Mouse (Mus musculus) midbrain, embryonic 15.5 days (tissue): ENCODE data around the gene Ssu72. TPM values are rescaled to one million over a fixed set of nuclear protein-coding genes. Genes with fewer than 3 reads are reported as not detected.

Experiments used
- ATAC-seq: fragments of 200-750 bp; cut with Nextera tagmentation; replicated peaks from 2 replicates; pipeline ENCODE4 v1.8.0; 2017; ENCODE audit warnings: moderate TSS enrichment
- H3K27ac ChIP-seq: fragments of 300-500 bp; sonication (generic); 2 replicates; pipeline ENCODE4 v1.5.1; 2015; ENCODE audit warnings: mild to moderate bottlenecking, inconsistent platforms
- H3K27me3 ChIP-seq: fragments of 300-500 bp; sonication (generic); replicated peaks from 2 replicates; pipeline ENCODE4 v1.6.1; 2015; ENCODE audit warnings: inconsistent platforms
- H3K36me3 ChIP-seq: fragments of 300-500 bp; sonication (generic); replicated peaks from 2 replicates; pipeline ENCODE4 v1.6.1; 2015; ENCODE audit warnings: inconsistent platforms
- H3K4me1 ChIP-seq: fragments of 300-500 bp; sonication (generic); 2 replicates; pipeline ENCODE4 v1.6.1; 2015; ENCODE audit warnings: inconsistent platforms
- H3K4me2 ChIP-seq: fragments of 300-500 bp; sonication (generic); 2 replicates; pipeline ENCODE4 v1.6.1; 2015; ENCODE audit warnings: inconsistent platforms, mild to moderate bottlenecking, moderate library complexity
- H3K4me3 ChIP-seq: fragments of 300-500 bp; sonication (generic); 2 replicates; pipeline ENCODE4 v1.5.1; 2015; ENCODE audit warnings: mild to moderate bottlenecking, inconsistent platforms
- H3K9ac ChIP-seq: fragments of 300-500 bp; sonication (generic); 2 replicates; pipeline ENCODE4 v1.6.1; 2015; ENCODE audit warnings: mild to moderate bottlenecking, inconsistent platforms
- H3K9me3 ChIP-seq: fragments of 300-500 bp; sonication (generic); 2 replicates; pipeline ENCODE4 v1.6.1; 2016; ENCODE audit warnings: inconsistent platforms
- WGBS: fragments of 180-500 bp; shearing (Covaris S2); methylation state at CpG from one replicate; pipeline ENCODE4 v1.1.7; 2015; ENCODE audit warnings: mixed read lengths; 5-methylcytosine and 5-hydroxymethylcytosine counted together
- polyA plus RNA-seq: library from polyadenylated mRNA; unstranded; fragments of >200 nt; fragmentation: Nextera tagmentation; extraction: Ambion mirVana; gene quantifications from 2 replicates; pipeline ENCODE4 v1.2.1, GENCODE M21; 2015

The Ssu72 gene
- polyA plus RNA-seq, 1 experiment from 2014 or later: 151 TPM

DNA sequence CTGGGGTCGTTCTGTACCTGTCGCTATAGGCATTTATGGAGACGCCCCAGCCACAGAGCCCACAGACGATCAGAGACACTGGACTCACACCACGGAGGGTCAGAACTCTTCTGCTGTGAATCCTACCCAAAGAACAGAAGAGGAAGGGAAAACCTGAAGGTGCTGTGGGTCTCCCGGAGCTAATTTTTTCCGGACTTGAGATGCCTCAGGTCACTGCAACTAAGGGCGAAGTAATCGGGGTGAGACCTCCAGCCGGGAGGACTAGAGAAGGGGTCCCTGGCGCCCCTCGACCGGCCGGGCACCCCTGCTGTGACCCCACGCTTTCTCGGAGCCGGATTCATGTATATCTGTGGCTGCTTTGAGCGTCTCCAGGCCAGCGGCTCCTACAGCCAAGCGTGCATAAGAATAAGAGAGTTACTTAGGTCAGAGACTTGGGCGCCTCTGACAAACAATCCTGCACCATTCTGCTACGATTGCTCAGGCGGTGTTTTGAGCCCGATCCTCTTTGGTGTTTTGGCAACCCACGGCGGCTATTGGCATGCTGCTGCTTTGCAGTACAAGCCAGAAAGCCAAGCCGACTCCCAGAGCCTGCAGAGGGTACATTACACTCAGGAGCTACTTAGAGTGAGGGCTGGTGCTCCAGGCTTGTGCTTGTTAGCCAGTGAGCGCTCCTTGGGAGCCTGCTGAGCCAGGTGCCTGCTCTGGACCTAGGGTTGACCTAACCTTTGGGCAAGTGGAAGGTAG lies 56.9 kb downstream of the Ssu72 start:
- 2% methylated on average over 28 of the region's 28 CpGs for WGBS
- Histone ChIP-seq H3K4me3 (peak overlapping the region; percentile 96), H3K4me1 (peaks cover 30% of the 10 kb centered on the region), H3K36me3 (no peaks in the 10 kb centered on the region), H3K9me3 (no peaks in the 10 kb centered on the region), H3K27me3 (no peaks in the 10 kb centered on the region), H3K27ac (peak overlapping the region; percentile 38), H3K9ac (peak overlapping the region; percentile 63), H3K4me2 (peak overlapping the region; percentile 99)
- ATAC-seq: peak; percentile 53; the same call in 1 of the 2 replicates

DNA sequence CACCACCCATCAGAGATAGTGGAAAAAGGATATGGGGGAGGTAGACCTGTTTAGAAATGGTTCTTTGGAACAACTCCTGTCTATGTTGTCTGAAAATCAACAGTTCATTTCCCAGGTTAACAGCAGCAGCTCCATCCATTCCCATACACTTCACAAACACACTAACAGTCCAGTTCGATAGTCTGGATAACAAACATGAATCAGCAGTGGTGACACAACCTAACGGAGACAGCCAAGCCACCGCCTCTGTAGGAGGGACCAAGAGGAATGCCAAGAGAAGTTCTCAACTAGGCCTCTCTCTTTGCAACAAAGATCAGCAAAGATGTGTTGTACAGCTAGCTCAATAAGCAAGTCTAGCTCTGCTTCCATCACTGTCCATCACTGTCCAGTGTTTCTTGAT lies 57.8 kb downstream of the Ssu72 start:
- no peak for ATAC-seq
- Histone ChIP-seq H3K9me3 (no peaks in the 10 kb centered on the region), H3K36me3 (no peaks in the 10 kb centered on the region), H3K27ac (no peak overlapping the region), H3K4me1 (peaks cover 30% of the 10 kb centered on the region), H3K4me2 (no peak overlapping the region), H3K9ac (no peak overlapping the region), H3K27me3 (no peaks in the 10 kb centered on the region), H3K4me3 (no peak overlapping the region)
- WGBS: 89% methylated on average over 3 of the region's 3 CpGs

DNA sequence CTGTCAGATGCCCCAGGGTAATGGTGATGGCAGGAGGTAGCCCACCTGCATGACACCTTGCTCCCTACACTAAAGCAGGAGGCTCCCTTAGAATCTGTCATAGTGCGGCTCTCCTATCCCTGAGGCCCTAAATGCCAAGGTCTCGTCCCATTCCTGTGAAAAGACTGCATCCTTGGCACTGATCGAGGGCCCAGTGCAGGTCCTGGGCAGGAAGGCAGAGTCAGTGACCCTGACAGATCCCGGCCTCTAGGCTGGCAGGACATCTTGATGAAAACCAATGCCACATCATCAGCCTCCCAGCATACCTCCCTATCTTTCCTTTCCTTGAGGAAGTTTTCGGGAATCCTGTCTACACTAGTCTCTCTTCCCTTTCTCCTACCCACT lies 64.9 kb downstream of the Ssu72 start:
- Histone ChIP-seq H3K4me3 (peak overlapping the region; percentile 46), H3K9me3 (no peaks in the 10 kb centered on the region), H3K27me3 (peaks cover 20% of the 10 kb centered on the region), H3K9ac (peak overlapping the region; percentile 64), H3K4me1 (peaks cover 25% of the 10 kb centered on the region), H3K27ac (peak overlapping the region; percentile 67; the same call in 1 of the 2 replicates), H3K4me2 (peak overlapping the region; percentile 76), H3K36me3 (no peaks in the 10 kb centered on the region)
- no peak for ATAC-seq
- 65% methylated on average over 5 of the region's 5 CpGs for whole genome bisulfite sequencing

DNA sequence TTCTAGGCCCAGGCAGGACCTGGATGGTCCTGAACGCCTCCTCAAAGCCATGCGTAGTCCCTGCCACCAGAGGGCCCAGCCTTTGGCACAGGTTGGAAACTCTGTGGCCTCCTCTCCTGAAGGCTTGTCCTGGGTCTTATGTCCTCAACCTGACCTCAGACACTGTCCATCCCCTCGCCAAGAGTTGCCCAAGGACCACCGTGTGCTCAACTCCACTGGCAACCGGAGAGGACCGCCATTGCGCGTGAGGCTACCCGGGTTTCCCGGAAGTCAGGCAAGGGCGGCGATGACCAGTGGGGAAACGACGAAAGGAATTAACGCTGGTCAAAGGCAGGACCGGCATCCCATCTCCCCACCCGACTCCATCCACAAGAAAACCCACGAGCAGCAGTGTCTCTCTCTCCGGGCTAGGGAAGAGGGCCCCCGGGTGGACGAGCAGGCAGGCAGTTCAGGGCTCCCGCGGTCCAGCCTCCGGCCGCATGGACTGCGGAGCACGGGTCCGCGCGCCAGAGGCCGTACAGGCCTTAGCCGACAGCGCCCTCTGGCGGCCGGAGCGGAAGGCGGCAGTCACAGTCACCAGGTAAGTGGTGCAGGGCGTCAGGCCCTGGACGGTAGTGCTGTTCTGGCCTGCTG lies 65.4 kb downstream of the Ssu72 start:
- Histone ChIP-seq H3K4me1 (peaks cover 29% of the 10 kb centered on the region), H3K27me3 (peaks cover 20% of the 10 kb centered on the region), H3K9ac (peak overlapping the region; percentile 64), H3K4me2 (peak overlapping the region; percentile 76), H3K27ac (peak overlapping the region; percentile 67), H3K9me3 (no peaks in the 10 kb centered on the region), H3K36me3 (no peaks in the 10 kb centered on the region), H3K4me3 (peak overlapping the region; percentile 46)
- peak; percentile 70 for ATAC-seq
- under 1% methylated on average over 39 of the region's 39 CpGs for WGBS

DNA sequence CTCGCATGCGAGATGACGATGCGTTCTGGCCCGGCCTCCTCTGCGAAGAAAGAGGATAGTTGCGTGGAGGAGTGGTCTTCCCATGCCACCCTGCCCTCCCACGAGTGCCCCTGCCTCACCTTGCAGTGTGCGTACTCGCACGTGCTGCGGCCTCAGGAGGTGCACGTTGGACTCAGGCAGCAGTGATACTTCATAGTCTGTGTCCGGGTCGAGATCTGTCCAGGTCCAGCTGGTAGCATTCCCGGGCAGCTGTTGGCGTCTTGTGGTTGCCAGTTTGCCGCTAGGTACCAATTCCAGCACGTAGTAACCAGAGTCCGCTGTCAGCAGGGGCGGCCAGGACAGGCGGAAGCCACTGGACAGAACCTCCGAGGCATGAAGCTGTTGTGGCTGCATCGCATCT lies 66.0 kb downstream of the Ssu72 start:
- Histone ChIP-seq H3K36me3 (no peaks in the 10 kb centered on the region), H3K9ac (peak overlapping the region; percentile 64), H3K27me3 (peaks cover 20% of the 10 kb centered on the region), H3K9me3 (no peaks in the 10 kb centered on the region), H3K4me2 (peak overlapping the region; percentile 76), H3K27ac (no peak overlapping the region), H3K4me3 (peak overlapping the region; percentile 46), H3K4me1 (peaks cover 35% of the 10 kb centered on the region)
- 46% methylated on average over 24 of the region's 24 CpGs for WGBS
- ATAC-seq: peak; percentile 24; the same call in 1 of the 2 replicates

DNA sequence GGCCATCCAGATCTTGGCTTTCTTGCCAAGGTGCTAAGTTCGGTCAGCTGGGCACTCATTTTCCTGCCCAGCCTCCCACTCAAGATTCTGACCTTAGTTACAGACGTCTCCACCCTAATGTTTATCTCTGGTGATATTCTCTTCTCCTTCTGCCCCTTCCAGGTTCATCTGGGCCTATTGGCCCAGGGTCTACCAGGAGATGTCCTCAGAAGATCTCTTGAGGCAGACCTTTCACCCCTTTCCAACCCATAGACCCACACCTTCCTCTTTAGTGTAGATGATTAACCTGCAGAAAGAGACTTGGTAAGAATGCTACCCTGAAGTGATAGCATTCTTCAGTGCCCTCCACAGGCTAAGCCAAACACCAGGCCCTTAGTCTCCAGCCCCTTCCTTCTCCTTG lies 67.1 kb downstream of the Ssu72 start:
- H3K4me2 ChIP-seq: peak overlapping the region; percentile 12; the same call in 1 of the 2 replicates
- ATAC-seq: no peak

DNA sequence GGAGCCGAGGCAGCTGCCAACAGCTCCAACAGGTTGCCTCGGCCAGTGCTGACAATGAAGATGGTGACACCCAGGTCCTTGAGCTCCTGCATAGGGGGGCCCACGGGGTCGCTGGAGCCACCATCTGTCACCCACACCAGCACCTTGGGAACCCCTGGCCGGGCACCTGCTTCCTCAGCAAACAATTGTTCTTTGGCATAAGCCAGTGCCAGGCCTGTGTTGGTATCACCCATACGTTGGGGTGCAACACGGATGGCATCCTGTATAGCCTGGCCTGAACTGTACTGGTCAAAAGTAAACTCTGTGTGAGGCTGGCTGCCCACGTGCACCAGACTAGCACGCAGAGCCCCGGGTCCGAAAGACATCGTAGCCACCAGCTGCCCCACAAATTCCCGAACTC lies 68.2 kb downstream of the Ssu72 start:
- no peak for ATAC-seq
- WGBS: 86% methylated on average over 13 of the region's 13 CpGs
- Histone ChIP-seq H3K4me1 (peaks cover 37% of the 10 kb centered on the region), H3K4me2 (peak overlapping the region; percentile 80; the same call in 1 of the 2 replicates), H3K9me3 (no peaks in the 10 kb centered on the region), H3K36me3 (no peaks in the 10 kb centered on the region), H3K27ac (no peak overlapping the region), H3K4me3 (0 out of 2 replicates have a peak overlapping the region, but pooled peaks have one; percentile 8), H3K9ac (no peak overlapping the region), H3K27me3 (peaks cover 20% of the 10 kb centered on the region)

More for the DNA sequence above, 67.1 kb downstream of the Ssu72 start:
- Histone ChIP-seq H3K36me3 (no peaks in the 10 kb centered on the region), H3K9ac (no peak overlapping the region), H3K4me3 (no peak overlapping the region), H3K27me3 (peaks cover 20% of the 10 kb centered on the region), H3K9me3 (no peaks in the 10 kb centered on the region), H3K27ac (no peak overlapping the region), H3K4me1 (peaks cover 37% of the 10 kb centered on the region)
- WGBS: 88% methylated on average over 2 of the region's 2 CpGs

DNA sequence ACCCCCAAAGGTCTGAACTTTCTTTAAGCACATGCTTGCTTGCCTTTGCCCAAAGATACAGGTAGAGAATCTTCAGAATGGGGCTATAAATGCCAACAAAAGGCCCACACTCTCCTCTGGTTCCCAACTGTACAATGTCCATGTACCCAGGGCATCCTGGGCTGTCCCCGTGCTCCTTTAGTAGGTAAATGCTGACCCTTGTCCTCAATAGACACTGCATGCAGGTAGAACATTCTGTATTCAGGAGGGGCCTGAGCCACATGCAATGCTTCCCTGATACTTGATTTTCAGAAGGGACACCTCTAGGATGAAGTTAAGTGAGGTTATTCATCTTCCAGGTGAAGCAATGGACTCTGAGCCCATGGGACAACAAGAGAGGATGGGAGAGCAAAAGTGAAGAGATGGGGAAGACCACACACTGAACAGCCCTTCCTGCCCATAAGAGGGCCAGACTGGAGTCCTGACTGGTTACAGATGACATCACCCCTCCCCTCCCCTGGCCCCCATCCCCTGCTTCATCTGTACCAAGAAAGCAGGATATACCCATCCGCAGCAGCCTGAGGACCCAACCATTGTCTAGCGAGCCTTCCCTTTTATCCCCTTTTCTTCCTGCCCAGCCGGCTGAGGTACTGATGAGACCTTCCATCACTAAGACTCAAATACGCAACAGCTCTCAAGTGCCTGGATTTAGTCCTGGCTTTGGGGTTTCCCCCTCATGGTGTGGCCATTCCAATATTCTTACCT lies 68.9 kb downstream of the Ssu72 start:
- H3K27ac ChIP-seq: no peak overlapping the region
- peak overlapping the region; percentile 33 for H3K9ac ChIP-seq
- H3K36me3 ChIP-seq: no peaks in the 10 kb centered on the region
- ATAC-seq: no peak
- H3K27me3 ChIP-seq: peaks cover 20% of the 10 kb centered on the region
- peak overlapping the region; percentile 44 for H3K4me3 ChIP-seq
- H3K4me1 ChIP-seq: peaks cover 37% of the 10 kb centered on the region
- H3K4me2 ChIP-seq: peak overlapping the region; percentile 80
- no peaks in the 10 kb centered on the region for H3K9me3 ChIP-seq
- 31% methylated on average over 5 of the region's 5 CpGs for WGBS

DNA sequence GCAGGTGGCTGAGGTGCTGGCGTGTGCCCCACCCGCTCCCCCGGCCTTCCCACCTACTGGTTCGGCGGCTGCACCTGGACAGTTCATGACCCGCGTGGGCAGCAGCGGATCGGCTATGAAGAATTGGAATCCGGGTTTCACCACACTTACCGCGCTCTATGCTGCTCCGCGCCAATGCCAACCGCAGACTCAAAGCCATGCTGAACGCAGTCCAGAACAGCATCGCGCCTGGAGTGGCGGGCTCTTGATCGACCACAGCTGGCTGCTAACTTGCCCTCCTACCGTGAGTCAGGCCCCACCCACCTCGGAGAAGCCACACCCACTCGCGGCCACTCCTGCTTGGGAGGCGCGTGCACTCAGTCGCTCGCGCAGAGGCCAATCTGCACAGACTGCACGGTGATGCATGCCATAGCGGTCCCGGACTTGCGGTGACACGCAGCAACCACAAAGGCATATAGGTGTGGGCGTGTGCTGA lies 69.7 kb downstream of the Ssu72 start, which contains the start of gene Vwa1:
Vwa1 (minus strand) TSS at position 419 of the 475 bp plus-strand sequence.
- H3K36me3 ChIP-seq: no peaks in the 10 kb centered on the region
- H3K27me3 ChIP-seq: peaks cover 20% of the 10 kb centered on the region
- peak within 1 kb of the TSS; percentile 80 for H3K4me2 ChIP-seq
- under 1% methylated on average over 35 of the region's 35 CpGs for WGBS
- peaks cover 36% of the 10 kb centered on the region for H3K4me1 ChIP-seq
- H3K27ac ChIP-seq: peak within 1 kb of the TSS; percentile 65
- H3K9me3 ChIP-seq: no peaks in the 10 kb centered on the region
- peak within 1 kb of the TSS; percentile 44 for H3K4me3 ChIP-seq
- peak; percentile 84 for ATAC-seq
- peak within 1 kb of the TSS; percentile 33 for H3K9ac ChIP-seq

DNA sequence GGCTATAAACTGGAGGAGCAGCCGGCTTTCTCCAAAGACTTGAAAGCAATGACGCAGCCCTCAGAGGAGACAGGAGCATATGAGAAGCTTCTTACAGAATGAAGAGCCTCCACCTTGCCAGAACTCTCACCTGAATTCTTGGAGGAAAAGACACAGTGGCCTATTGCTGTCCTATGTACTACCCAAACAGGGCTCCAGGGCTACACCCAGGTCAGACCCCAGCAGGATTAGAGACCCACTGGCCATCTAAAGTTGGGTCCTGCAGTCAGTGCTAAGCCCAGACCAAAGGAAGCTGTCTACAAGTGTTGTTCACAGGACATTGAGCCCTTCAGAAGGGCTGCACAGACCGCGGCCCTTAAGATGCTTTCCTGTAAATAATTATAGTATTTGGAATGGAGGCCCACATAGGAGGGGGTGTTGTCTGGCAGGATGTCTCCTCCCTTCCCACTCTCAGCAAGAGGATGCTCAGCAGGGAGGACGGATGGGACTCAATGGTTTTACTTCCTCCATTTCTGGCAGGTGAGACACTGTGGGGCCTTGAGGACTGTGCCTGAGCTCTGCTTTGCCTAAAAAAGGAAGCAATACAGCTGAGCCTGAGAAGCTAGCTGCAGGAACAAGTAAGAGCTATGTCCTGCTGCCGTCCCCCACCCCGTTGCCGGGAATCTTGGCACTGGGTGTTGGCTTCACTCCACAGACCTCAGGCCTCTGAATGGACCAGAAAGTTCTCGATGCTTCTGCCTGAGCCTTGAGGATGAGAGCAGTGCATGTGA lies 70.6 kb downstream of the Ssu72 start:
- Histone ChIP-seq H3K9ac (peak overlapping the region; percentile 33), H3K27me3 (peaks cover 20% of the 10 kb centered on the region), H3K27ac (peak overlapping the region; percentile 65), H3K36me3 (no peaks in the 10 kb centered on the region), H3K4me2 (peak overlapping the region; percentile 80), H3K9me3 (no peaks in the 10 kb centered on the region), H3K4me1 (peaks cover 28% of the 10 kb centered on the region), H3K4me3 (peak overlapping the region; percentile 44)
- peak; percentile 11; the same call in 1 of the 2 replicates for ATAC-seq
- 58% methylated on average over 9 of the region's 9 CpGs for WGBS

DNA sequence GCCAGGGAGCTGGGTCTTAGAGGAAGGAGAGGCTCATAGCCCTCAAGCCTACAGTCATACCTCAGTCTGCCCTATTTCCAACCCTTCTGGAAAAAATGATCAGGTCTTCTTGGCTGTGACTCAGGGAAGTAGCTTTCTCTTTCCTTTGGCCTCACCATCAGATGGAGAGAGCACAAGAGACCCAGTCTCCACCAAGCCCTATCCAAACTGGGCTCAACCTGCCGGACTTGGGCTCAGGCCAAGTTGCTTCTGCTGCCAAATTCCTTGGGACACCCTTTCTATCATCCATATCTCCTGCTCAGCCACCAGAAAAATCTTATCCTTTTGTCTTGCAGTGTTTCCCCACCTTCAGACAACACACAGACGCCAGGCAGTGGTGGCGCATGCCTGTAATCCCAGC lies 71.3 kb downstream of the Ssu72 start:
- Histone ChIP-seq H3K4me3 (no peak overlapping the region), H3K36me3 (no peaks in the 10 kb centered on the region), H3K27ac (0 out of 2 replicates have a peak overlapping the region, but pooled peaks have one; percentile 65), H3K9ac (0 out of 2 replicates have a peak overlapping the region, but pooled peaks have one; percentile 33), H3K9me3 (no peaks in the 10 kb centered on the region), H3K27me3 (peaks cover 20% of the 10 kb centered on the region), H3K4me1 (peaks cover 21% of the 10 kb centered on the region), H3K4me2 (no peak overlapping the region)
- no peak for ATAC-seq
- 83% methylated on average over 3 of the region's 3 CpGs for WGBS
